Mouse (Mus musculus) small intestine, adult 2 months (tissue): ENCODE data around the gene Sdhc. TPM values are rescaled to one million over a fixed set of nuclear protein-coding genes. Genes with fewer than 3 reads are reported as not detected.

Source experiments
- H3K27ac ChIP-seq: fragments of 200-500 bp; 2 replicates; pipeline ENCODE4 v1.5.1; 2012; ENCODE audit warnings: low read depth, low read length, control low read depth, inconsistent platforms; ENCODE audit not compliant: insufficient read depth
- H3K27me3 ChIP-seq: fragments of 200-500 bp; 2 replicates; pipeline ENCODE4 v1.6.1; 2012; ENCODE audit warnings: mild to moderate bottlenecking, moderate library complexity, low read length, inconsistent platforms; ENCODE audit not compliant: control insufficient read depth, insufficient read depth
- H3K36me3 ChIP-seq: fragments of 200-500 bp; 2 replicates; pipeline ENCODE4 v1.6.1; 2012; ENCODE audit warnings: mild to moderate bottlenecking, low read length, control low read depth, inconsistent platforms; ENCODE audit not compliant: control insufficient read depth, insufficient read depth
- H3K4me1 ChIP-seq: fragments of 200-500 bp; 2 replicates; pipeline ENCODE4 v1.6.1; 2012; ENCODE audit warnings: low read length, inconsistent platforms, mixed read lengths; ENCODE audit not compliant: control insufficient read depth, insufficient read depth, insufficient read length
- H3K4me3 ChIP-seq: fragments of 200-500 bp; 2 replicates; pipeline ENCODE4 v1.5.1; 2012; ENCODE audit warnings: low read depth, mild to moderate bottlenecking, control low read depth, inconsistent platforms, low read length, moderate library complexity
- CTCF ChIP-seq: fragments of 200-500 bp; IDR thresholded peaks from 2 replicates; pipeline ENCODE4 v1.5.1; 2012; ENCODE audit warnings: low read depth, mild to moderate bottlenecking, control low read depth, inconsistent platforms, low read length, moderate library complexity, mixed read lengths; ENCODE audit not compliant: insufficient replicate concordance, insufficient read length; ENCODE audit errors: extremely low read depth
- POLR2A ChIP-seq: fragments of 200-500 bp; IDR thresholded peaks from 2 replicates; pipeline ENCODE4 v1.6.1; 2012; ENCODE audit warnings: low read depth, mild to moderate bottlenecking, control low read depth, inconsistent platforms, low read length, moderate library complexity
- WGBS: fragments of 180-500 bp; shearing (Covaris S2); methylation state at CpG from one replicate; pipeline ENCODE4 v1.1.7; 2018; 5-methylcytosine and 5-hydroxymethylcytosine counted together
- polyA plus RNA-seq: library from polyadenylated mRNA; depleted of rRNA; stranded (reverse); fragments of >200 nt; gene quantifications from 2 replicates; pipeline ENCODE4 v1.2.3, GENCODE M21; 2012

Gene Sdhc
- polyA plus RNA-seq, 1 experiment: 226 TPM

DNA sequence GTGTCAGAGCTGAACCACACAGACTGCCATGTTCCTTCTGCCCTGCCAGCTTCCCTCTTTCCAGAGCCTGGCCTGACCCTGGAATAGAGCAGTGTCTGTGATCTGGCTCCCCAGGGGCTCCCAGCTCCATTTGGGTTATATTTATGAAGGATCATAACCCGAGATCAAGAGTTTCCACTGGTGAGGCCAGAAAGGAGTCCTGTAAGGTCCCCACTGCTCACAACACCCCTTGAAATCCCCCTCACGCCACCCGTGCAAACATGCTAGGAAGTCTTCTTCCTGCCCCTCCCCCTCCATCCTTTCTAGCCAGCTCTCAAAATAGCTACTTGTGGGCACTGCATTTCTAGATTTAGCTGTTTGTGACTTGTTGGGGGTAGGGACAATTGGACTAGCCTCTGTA is 33.2 kb upstream of the Sdhc start:
- Histone ChIP-seq H3K4me1 (peaks cover 8% of the 10 kb centered on the region; the same call in 1 of the 2 replicates), H3K4me3 (no peak overlapping the region), H3K36me3 (no peaks in the 10 kb centered on the region), H3K27ac (no peak overlapping the region), H3K27me3 (no peaks in the 10 kb centered on the region)
- TF ChIP-seq POLR2A: no peak
- TF ChIP-seq CTCF: no peak
- WGBS: 58% methylated on average over 3 of the region's 3 CpGs

DNA sequence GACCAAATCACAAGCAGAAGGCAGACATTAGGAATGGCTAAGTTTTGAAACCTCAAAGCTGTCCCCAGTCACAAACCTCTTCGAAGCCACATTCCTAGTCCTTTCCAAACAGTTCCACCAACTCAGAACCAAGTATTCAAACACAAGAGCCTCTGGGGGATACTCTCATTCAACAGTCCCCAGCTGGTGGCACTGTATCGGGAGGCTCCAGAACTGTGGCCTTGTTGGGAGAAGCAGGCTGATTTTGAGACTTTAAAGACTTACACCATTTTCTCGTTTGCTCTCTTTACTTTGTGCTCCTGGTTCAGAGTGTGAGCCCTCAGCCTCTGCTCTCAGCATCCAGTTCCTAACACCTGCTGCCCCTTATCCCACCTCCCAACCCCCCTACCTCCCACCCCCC is 32.6 kb upstream of the Sdhc start:
- Histone ChIP-seq H3K36me3 (no peaks in the 10 kb centered on the region), H3K4me1 (peaks cover 8% of the 10 kb centered on the region; the same call in 1 of the 2 replicates), H3K27ac (no peak overlapping the region), H3K27me3 (no peaks in the 10 kb centered on the region), H3K4me3 (no peak overlapping the region)
- WGBS: 91% methylated on average over 3 of the region's 3 CpGs
- TF ChIP-seq POLR2A (no peak), CTCF (no peak)

DNA sequence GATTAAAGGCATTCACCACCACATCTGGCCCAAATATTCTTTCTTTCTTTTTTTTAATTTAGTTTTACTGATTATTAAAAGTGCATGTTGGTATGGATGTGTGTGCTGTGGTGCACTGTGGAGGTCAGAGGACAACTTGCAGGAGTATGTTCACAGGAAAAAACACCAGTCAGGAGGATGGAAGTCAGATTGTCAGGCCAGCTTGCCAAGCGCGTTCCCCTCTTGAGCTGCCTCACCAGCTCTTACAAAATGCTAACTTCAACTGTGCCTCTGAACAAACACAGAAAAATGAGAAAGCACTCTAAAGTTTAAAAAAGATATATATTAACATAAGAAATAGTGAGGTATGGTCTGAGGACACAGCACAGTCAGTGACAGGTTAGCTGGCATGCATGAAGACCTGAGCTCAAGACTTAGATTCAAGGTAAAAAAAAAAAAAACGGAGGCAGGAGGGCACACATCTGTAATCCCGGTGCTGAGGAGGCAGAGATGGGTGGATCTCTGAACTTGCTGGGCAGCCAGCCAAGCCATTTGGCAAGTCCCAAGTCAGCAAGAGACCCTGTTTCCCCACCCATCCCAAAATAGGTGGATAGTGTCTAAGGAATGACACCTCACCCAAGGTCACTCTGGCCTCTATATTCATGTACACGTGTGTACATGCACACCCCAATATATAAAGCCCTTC is 29.2 kb upstream of the Sdhc start:
- TF ChIP-seq POLR2A: no peak
- TF ChIP-seq CTCF: no peak
- H3K27me3 ChIP-seq: no peaks in the 10 kb centered on the region
- peaks cover 7% of the 10 kb centered on the region; the same call in 1 of the 2 replicates for H3K4me1 ChIP-seq
- 55% methylated on average over 5 of the region's 5 CpGs for WGBS
- no peak overlapping the region for H3K4me3 ChIP-seq
- no peaks in the 10 kb centered on the region for H3K36me3 ChIP-seq
- no peak overlapping the region for H3K27ac ChIP-seq

DNA sequence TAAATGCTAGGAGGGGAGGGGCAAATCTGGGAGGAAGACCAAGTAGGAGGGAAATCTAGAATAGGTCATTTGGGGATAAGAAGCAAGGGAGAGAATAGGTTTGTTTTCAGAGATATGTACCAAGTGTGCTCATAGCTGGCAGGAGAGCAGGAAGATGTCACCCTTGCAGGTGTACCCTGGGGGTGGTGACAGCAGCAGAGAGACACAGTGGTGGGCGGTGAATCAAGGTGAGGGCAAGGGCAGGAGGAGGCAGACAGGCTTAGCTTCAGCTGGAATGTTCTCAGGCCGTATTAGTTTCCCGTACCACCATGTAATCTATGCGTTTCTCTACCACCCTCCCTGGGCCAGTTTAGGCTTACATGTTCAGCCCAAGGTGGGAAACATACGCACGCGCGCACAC is 22.4 kb upstream of the Sdhc start:
- 97% methylated on average over 8 of the region's 8 CpGs for WGBS
- Histone ChIP-seq H3K27ac (no peak overlapping the region), H3K36me3 (no peaks in the 10 kb centered on the region), H3K4me3 (no peak overlapping the region), H3K4me1 (peaks cover 18% of the 10 kb centered on the region), H3K27me3 (no peaks in the 10 kb centered on the region)
- no peak for TF ChIP-seq POLR2A

DNA sequence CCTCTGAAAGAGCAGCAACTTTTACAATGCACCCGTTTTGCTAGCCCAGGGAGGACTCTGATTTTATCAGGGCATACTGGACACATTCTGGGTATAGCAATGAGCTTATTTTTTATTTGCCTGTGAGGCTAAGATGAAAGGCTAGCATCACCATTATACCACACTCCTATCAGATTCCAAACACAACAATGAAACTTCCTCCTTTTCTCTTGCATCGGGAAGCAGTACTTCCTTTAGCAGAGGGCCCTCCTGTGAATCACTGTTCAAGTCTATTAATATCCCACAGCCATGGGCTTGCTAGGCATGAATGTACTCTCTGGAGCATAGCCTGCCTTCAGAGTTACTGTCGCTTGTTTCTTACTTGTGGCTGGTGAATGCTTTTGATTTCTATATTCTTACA is 20.7 kb upstream of the Sdhc start:
- no peaks in the 10 kb centered on the region for H3K36me3 ChIP-seq
- no peaks in the 10 kb centered on the region for H3K27me3 ChIP-seq
- H3K27ac ChIP-seq: peak overlapping the region; percentile 89
- peaks cover 18% of the 10 kb centered on the region for H3K4me1 ChIP-seq
- TF ChIP-seq POLR2A: no peak
- no peak for TF ChIP-seq CTCF
- no peak overlapping the region for H3K4me3 ChIP-seq
- 31% methylated on average over 3 of the region's 3 CpGs for WGBS

DNA sequence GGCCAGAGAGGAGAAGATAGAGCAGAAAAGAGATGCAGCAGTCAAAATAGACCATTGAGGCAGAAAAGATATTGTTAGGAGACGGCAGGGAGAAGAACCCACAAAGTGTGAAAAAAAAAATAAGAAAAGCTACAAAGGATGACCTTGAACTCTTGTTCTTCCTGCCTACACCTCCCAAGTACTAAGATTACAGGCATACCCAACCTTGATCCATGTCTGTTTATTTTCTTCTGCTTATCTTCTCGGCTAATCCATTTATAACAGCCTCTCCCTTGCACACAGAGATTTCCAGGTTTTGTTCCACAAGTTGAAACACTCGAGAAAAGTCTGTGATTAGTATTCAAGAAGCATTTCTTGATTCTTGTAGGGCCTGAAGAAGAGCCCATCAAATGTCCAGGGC is 19.5 kb upstream of the Sdhc start:
- peak overlapping the region; percentile 94 for H3K27ac ChIP-seq
- TF ChIP-seq POLR2A (no peak), CTCF (no peak)
- no peaks in the 10 kb centered on the region for H3K27me3 ChIP-seq
- H3K36me3 ChIP-seq: no peaks in the 10 kb centered on the region
- 10% methylated on average over 3 of the region's 3 CpGs for WGBS
- peaks cover 18% of the 10 kb centered on the region for H3K4me1 ChIP-seq
- no peak overlapping the region for H3K4me3 ChIP-seq

DNA sequence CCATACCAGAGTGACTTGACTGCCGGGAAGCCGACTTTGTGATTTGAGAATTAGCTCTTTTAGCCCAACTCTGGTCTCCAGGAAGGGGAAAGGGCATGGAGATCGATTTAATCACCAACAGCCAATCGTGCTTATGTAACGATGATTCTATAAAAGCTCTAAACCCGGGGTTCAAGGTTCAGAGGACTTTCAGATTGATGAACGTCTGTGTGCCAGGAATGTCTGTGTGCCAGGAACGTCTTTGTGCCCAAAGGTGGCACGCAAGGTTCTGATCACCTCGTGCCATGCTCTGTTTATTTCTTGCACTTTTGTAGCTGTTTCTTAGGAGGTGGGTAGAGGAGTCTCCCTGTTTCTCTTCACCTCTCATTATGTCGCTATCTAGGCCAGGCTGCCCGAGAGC is 18.5 kb upstream of the Sdhc start:
- no peak for TF ChIP-seq POLR2A
- no peak for TF ChIP-seq CTCF
- 31% methylated on average over 12 of the region's 12 CpGs for WGBS
- no peaks in the 10 kb centered on the region for H3K36me3 ChIP-seq

More for the DNA sequence above, 18.5 kb upstream of the Sdhc start:
- no peak overlapping the region for H3K4me3 ChIP-seq
- H3K27me3 ChIP-seq: no peaks in the 10 kb centered on the region
- peak overlapping the region; percentile 94 for H3K27ac ChIP-seq
- peaks cover 18% of the 10 kb centered on the region for H3K4me1 ChIP-seq
